Mouse (Mus musculus): ENCODE data around the gene Qsox1.

Gene Qsox1

GRCm38 (mm10) chr1:155801014-155801991 is 11.4 kb downstream of the Qsox1 start:
- DNase-seq (ENCODE audit: low spot score) = no peak

DNA sequence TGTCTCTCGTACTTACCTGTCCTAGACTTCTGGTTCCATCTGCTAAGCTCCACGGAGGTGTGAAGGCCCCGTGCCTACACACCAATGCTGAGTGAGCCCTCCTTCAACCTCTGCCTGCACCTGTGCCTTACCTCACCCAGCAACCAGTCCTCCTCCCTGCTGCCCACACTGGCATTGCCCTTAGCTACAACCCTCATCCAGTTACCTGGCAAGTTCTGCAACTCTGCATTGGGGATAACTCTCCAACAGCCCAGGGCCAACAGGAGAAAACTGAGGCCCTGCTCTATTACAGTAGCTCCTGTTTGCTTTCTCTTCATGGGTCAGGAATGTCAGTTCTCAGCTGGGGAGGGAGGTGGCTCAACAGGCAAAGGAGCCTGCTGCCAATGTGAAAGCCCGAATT is 14.7 kb downstream of the Qsox1 start:
- DNase-seq (ENCODE audit: low spot score) = no peak

DNA sequence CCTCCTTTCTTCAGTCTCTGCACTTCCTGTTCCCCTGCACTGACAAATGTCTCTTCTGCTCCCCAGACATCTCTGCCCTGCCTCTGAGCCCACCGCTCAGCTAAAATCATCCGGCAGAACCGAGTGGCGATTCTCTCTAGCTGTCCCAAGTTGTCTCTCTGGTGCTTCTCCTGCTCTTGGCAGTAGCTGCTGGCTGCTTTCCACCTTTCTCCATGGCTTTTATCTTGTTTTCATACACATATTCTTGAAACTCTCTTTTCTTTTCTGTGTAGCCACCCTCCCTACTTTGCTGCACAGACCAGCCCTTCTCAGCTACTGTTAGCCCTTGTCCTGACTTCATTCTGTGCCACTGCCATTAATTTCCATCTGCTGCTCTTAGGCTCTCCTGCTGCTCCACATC is 15.3 kb downstream of the Qsox1 start:
- DNase-seq (ENCODE audit: low spot score) = peak; percentile 69

- DNase-seq (ENCODE audit: low spot score) = no peak
These were observed 15.8 kb downstream of the Qsox1 start for GRCm38 (mm10) chr1:155796757-155797405.

GRCm38 (mm10) chr1:155795791-155796233 is 16.9 kb downstream of the Qsox1 start:
- DNase-seq (ENCODE audit: low spot score) = peak; percentile 98

DNA sequence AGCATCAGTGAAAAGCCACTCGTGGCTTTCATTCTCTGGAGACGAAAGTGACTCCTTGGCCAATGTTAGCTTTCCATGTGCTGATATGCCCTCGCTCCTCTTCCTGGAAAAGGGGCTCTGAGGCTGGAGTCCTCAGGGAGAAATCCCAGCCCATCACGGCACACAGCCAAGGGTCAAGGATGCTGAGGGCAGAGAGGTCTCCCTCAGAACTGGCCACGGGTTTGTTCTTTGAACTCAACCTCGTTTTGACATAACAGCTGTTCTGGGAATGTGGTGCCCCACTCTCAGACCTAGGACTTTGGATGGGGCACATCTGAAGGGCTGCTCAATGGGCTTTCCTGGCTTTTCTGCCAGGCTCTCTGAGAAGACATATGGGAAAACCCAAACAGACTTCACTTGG is 17.8 kb downstream of the Qsox1 start:
- no peak for DNase-seq (ENCODE audit: low spot score)

GRCm38 (mm10) chr1:155791919-155792318 is 20.8 kb downstream of the Qsox1 start:
- DNase-seq (ENCODE audit: low spot score) = no peak

DNA sequence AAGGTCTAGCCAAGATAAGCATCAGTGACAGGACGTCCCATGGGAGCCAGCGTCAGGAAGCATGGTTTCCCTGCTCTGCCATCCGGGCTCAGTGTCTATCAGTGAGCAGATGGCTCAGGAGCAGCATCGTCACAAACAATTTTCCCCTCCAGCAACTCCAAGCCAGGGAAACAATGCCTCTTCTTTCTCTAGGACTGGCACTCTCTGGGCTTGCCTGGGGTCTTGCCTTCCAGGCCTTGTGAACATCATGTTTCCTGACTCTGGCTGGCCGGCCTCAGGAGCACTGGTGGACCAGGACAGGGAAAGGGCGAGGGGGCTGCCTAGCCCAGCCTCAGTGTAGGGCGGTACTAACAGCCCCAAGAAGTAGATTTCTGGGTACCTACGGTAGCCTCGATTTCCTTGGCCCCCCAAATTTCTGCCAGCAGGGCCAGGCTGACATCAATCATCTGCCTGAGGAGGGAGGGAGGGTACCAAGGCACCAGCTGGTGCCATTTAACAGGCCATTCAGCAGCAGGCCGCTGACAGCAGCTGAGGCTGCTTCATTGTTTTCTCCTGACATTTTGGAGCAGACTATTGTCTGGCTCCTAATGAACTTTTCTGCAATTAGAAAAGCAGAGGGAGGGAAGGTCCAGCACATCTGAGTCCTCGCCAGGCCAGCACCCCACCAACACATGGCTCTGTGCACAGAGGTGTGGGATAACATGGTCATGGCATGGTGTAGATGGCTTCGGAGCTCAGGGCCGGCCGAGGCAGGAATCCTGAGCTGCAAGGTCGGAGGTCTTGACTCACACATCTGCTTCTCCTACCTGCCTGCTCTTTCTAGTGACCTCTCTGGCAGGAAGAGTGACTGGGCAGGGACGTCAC is 22.3 kb downstream of the Qsox1 start:
- DNase-seq (ENCODE audit: low spot score) = no peak

DNA sequence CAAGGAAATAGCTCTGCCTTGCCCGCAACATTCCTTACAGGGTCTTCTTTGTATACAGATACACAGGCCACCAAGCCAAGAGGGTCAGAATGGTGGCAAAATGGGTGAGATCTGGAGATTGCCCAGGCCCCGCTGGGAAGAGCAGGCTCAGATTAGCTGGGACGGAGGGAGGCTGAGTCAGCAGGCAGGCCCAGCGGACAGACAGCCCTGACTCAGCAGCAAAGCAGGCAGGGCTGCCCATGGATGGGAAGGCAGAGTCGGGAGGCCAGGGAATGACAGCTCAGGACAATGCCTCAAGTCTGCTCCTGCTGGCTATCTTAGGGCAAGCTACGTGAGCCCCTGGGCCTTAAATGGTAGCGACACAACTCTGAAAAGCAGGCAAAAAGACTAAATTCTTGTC is 26.8 kb downstream of the Qsox1 start:
- peak; percentile 45 for DNase-seq (ENCODE audit: low spot score)

- peak; percentile 64 for DNase-seq (ENCODE audit: low spot score)
These were observed 28.1 kb downstream of the Qsox1 start for GRCm38 (mm10) chr1:155784343-155785205.

DNA sequence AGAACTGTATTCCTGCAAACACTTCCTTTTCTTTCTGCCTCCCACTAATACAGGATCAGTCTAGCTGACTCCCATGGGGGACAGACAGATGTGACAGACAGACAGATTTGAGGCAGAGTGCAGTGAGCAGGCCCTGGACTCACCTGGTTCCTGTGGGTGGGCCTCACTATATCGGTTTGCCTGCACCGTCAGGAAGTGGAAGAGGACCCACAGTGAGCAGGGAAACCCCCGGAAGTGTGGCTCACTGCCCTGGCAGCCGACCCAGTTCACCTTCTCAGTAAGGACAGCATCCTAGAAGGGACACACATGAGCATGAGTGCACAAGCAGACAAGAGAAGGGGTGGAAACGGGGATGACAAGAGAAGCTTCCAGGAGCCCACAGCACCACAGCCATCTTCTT is 30.3 kb downstream of the Qsox1 start:
- DNase-seq (ENCODE audit: low spot score) = no peak

DNA sequence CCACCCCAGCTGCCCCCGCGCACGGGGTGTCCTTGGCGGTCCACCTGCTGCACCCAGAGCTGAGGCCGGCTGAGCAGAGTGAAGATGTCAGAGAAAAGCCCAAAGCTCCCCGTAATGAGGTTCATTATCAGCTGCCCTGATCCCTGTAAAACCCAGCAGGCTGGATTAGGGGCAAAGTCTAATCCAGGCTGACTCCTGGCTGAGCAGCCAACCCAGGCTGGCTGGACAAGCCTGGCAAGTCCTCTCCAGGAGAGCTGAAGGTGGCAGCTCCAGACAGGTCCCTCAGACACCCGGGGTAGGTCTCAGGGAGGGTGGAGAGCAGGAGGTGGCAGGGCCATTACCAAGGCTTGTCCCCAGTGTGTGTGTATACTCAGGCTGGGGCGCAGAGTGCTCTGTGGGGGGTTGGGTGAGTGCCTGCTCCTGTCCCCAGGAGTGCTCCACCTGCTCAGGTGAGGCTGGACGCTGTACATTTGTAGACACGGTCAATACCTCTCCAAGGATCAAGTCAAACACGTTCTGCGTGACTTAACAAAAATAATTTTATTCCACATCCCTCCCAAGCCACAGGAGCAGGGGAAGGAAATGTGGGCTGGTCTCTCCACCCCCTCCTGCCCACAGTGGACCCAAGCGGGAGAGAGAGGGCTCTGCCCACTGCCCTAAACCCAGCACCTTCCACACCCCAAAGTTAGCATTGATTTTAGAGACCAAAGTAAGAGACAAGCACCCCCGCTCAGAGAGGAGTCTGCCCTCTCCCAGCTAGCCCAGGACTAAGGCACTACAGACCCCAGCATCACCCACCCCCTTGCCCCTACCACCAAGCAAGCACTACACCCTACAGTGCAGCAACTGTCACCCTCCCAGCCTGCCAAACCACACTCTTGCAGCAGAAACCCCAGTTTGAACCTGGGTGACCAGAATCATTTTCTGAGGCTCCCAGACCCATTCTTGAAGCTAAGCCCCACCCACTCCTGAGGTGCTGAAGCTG is 34.8 kb downstream of the Qsox1 start:
- DNase-seq (ENCODE audit: low spot score) = no peak

DNA sequence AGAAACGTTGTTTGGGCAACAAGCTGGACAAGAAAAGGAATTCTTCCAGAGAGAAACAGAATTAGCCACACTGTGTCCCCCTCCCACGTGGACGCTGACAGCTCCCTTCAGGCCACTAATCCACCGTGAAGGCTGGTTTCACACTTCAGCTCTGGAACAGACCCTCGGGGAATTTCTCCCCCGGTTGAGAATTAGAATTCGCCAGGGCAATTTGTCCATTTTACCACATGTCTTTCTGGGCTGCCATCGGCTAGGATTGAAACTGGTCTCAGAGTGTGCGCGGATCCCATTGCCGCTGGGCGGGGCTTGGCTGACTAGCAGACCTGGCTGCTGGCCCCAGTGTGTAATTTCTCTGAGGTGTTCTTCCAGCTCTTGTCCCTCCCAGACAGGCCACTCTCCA is 53.5 kb downstream of the Qsox1 start:
- no peak for DNase-seq (ENCODE audit: low spot score)

- DNase-seq (ENCODE audit: low spot score) = no peak
These were observed 54.0 kb downstream of the Qsox1 start for GRCm38 (mm10) chr1:155758711-155759110.

GRCm38 (mm10) chr1:155757621-155758020 is 55.1 kb downstream of the Qsox1 start:
- peak; percentile 35 for DNase-seq (ENCODE audit: low spot score)

GRCm38 (mm10) chr1:155753411-155753810 is 59.3 kb downstream of the Qsox1 start:
- no peak for DNase-seq (ENCODE audit: low spot score)

- DNase-seq (ENCODE audit: low spot score) = no peak
These were observed 61.0 kb downstream of the Qsox1 start, which contains the start of gene Lhx4 for GRCm38 (mm10) chr1:155751484-155752255. Gene Lhx4, minus strand, starts transcription at chr1:155751684.

- no peak for DNase-seq (ENCODE audit: low spot score)
These were observed 62.0 kb downstream of the Qsox1 start for GRCm38 (mm10) chr1:155750517-155751178.

DNA sequence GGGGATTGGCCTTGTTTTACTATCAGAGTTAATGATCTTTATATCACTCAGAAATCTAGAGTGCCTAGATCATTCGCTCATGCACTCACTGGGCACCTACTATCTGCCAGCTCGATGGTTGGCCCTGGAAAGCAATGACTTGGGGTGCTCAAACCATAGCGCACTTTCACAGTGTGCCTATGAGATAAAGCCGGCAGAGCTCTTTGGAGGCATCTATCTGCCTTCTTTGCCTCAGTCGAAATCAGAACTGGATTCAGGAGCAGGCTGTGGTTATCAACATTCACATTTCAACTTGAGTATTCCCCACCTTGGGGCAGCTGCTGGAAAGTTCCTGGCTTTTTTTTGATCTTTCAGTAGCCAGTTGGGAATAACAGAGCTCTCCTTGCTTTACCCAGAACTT is 64.8 kb downstream of the Qsox1 start:
- DNase-seq (ENCODE audit: low spot score) = no peak
